Mouse (Mus musculus) ES-E14 (cell line): ENCODE data around the gene Cfb. TPM values are rescaled to one million over a fixed set of nuclear protein-coding genes. Genes with fewer than 3 reads are reported as not detected.
A peak's percentile ranks its signal among the peaks of the same experiment; 100 is the strongest.
"Not testable (repeated sequence)": the region's sequence is repeated elsewhere in the genome, so short reads cannot be mapped to it uniquely, and the experiment has no call there.

ENCODE experiments used
- DNase-seq: peaks from one replicate; pipeline ENCODE4 v3.0.0-alpha.2; 2013; ENCODE audit warnings: low read depth, low spot score
- H3K27ac ChIP-seq: 2 replicates; pipeline ENCODE4 v1.5.1; 2012; ENCODE audit warnings: low read depth, mild to moderate bottlenecking, low read length, moderate library complexity, mixed read lengths; ENCODE audit not compliant: poor library complexity, insufficient read depth, severe bottlenecking
- H3K36me3 ChIP-seq: 2 replicates; pipeline ENCODE4 v1.6.1; 2012; ENCODE audit warnings: mild to moderate bottlenecking, low read length, moderate library complexity, mixed read lengths; ENCODE audit not compliant: control insufficient read depth, poor library complexity, insufficient read depth, severe bottlenecking
- H3K4me1 ChIP-seq, 2 experiments: fragments of 150-350 bp in 1 of 2; sonication (generic) in 1 of 2; 2 replicates each; pipeline ENCODE4 v1.6.1; 2012; ENCODE audit warnings: low read length in 2 of 2, mild to moderate bottlenecking in 1 of 2, mixed read lengths in 1 of 2; ENCODE audit not compliant: control insufficient read depth in 2 of 2, insufficient read depth in 2 of 2, poor library complexity in 1 of 2
- H3K4me3 ChIP-seq, 2 experiments: fragments of 150-350 bp in 1 of 2; sonication (generic) in 1 of 2; 2 replicates each; pipeline ENCODE4 v1.5.1; 2012; ENCODE audit warnings: low read length in 2 of 2, low read depth in 1 of 2, mild to moderate bottlenecking in 1 of 2, mixed read lengths in 1 of 2; ENCODE audit not compliant: insufficient read depth in 1 of 2, poor library complexity in 1 of 2, severe bottlenecking in 1 of 2
- H3K9ac ChIP-seq: 2 replicates; pipeline ENCODE4 v1.6.1; 2012; ENCODE audit warnings: low read depth, mild to moderate bottlenecking, low read length, mixed read lengths; ENCODE audit not compliant: poor library complexity, insufficient read depth, severe bottlenecking
- H3K9me3 ChIP-seq: fragments of 150-350 bp; sonication (generic); 2 replicates; pipeline ENCODE4 v1.6.1; 2012; ENCODE audit warnings: low read depth, mild to moderate bottlenecking, low read length; ENCODE audit not compliant: control insufficient read depth, insufficient read depth
- CHD2 ChIP-seq: IDR thresholded peaks from 2 replicates; pipeline ENCODE4 v1.6.1; 2014; ENCODE audit warnings: mild to moderate bottlenecking, low read depth, low read length, inconsistent platforms
- HCFC1 ChIP-seq: IDR thresholded peaks from 2 replicates; pipeline ENCODE4 v1.6.1; 2012; ENCODE audit warnings: low read length, inconsistent platforms, borderline replicate concordance; ENCODE audit not compliant: insufficient read depth
- MAFK ChIP-seq: IDR thresholded peaks from 2 replicates; pipeline ENCODE4 v1.6.1; 2014; ENCODE audit warnings: mild to moderate bottlenecking, low read depth, low read length, inconsistent platforms; ENCODE audit not compliant: insufficient read depth
- ZC3H11A ChIP-seq: IDR thresholded peaks from 2 replicates; pipeline ENCODE4 v1.6.1; 2012; ENCODE audit warnings: low read depth, mild to moderate bottlenecking, inconsistent platforms, low read length, borderline replicate concordance
- ZNF384 ChIP-seq: IDR thresholded peaks from 2 replicates; pipeline ENCODE4 v1.6.1; 2012; ENCODE audit warnings: low read depth, low read length, inconsistent platforms
- in situ Hi-C, 2 experiments: fragments of 600-800 bp; cut with MboI; formaldehyde crosslinking; loops; one replicate each; pipeline ENCODE4 v1.15.1; 2025; ENCODE audit warnings: low sequenced_read_pairs in 2 of 2, inconsistent platforms in 1 of 2; ENCODE audit not compliant: unreplicated experiment in 2 of 2
- total RNA-seq: library from RNA; depleted of rRNA; stranded (reverse); fragments of 300-350 nt; gene quantifications from 2 replicates; pipeline ENCODE4 v1.2.3, GENCODE M21; 2012

Gene Cfb
- total RNA-seq, 1 experiment, result 0.18 TPM

GRCm38 (mm10) chr17:34814818-34815370 is 47.4 kb downstream of the Cfb start:
- H3K27ac ChIP-seq, result no peak overlapping the region
- no peak overlapping the region for H3K4me3 ChIP-seq
- in situ Hi-C loops, result no loop called here
- no peaks in the 10 kb centered on the region for H3K36me3 ChIP-seq
- TF ChIP-seq HCFC1 (no peak), CHD2 (no peak), ZC3H11A (no peak), ZNF384 (no peak), MAFK (no peak)
- H3K4me1 ChIP-seq, result 0 out of 4 replicates have a peak, but pooled peaks cover 0 to 2% of the 10 kb centered on the region in 2 experiments
- H3K9ac ChIP-seq, result no peak overlapping the region
- H3K9me3 ChIP-seq, result no peaks in the 10 kb centered on the region
- no peak for DNase-seq

- H3K36me3 ChIP-seq, H3K4me3 ChIP-seq, in situ Hi-C loops, H3K27ac ChIP-seq, H3K4me1 ChIP-seq, H3K9me3 ChIP-seq, H3K9ac ChIP-seq: not testable (repeated sequence)
- DNase-seq, result peak; percentile 40
Measured at GRCm38 (mm10) chr17:34813747-34814146, 48.6 kb downstream of the Cfb start.

- Histone ChIP-seq H3K9ac (no peak overlapping the region), H3K27ac (no peak overlapping the region), H3K4me3 (no peak overlapping the region), H3K36me3 (no peaks in the 10 kb centered on the region), H3K4me1 (0 out of 4 replicates have a peak, but pooled peaks cover 0 to 2% of the 10 kb centered on the region in 2 experiments), H3K9me3 (no peaks in the 10 kb centered on the region)
- DNase-seq, result no peak
- in situ Hi-C loops, result no loop called here
- TF ChIP-seq MAFK (no peak), ZC3H11A (no peak), HCFC1 (no peak), CHD2 (no peak), ZNF384 (no peak)
Measured at GRCm38 (mm10) chr17:34811275-34811674, 51.0 kb downstream of the Cfb start.

GRCm38 (mm10) chr17:34810811-34811210 is 51.5 kb downstream of the Cfb start:
- H3K27ac ChIP-seq, DNase-seq, H3K9me3 ChIP-seq, H3K4me1 ChIP-seq, H3K36me3 ChIP-seq, in situ Hi-C loops, H3K4me3 ChIP-seq, H3K9ac ChIP-seq: not testable (repeated sequence)

- H3K36me3 ChIP-seq, result not testable (repeated sequence)
Measured at GRCm38 (mm10) chr17:34810411-34810810, 51.9 kb downstream of the Cfb start.

More at GRCm38 (mm10) chr17:34810411-34810810, 51.9 kb downstream of the Cfb start:
- H3K4me3 ChIP-seq, H3K9me3 ChIP-seq, H3K27ac ChIP-seq, H3K4me1 ChIP-seq, in situ Hi-C loops, DNase-seq, H3K9ac ChIP-seq: not testable (repeated sequence)
